Mouse (Mus musculus) lung, adult 2 months (tissue): ENCODE data around the gene Aurkb.

Experiments
- CTCF ChIP-seq: fragments of 200-500 bp; IDR thresholded peaks from 2 replicates; pipeline ENCODE4 v1.5.1; 2011; ENCODE audit warnings: mild to moderate bottlenecking, low read length, control low read depth; ENCODE audit not compliant: insufficient read depth
- POLR2A ChIP-seq: fragments of 200-500 bp; IDR thresholded peaks from 2 replicates; pipeline ENCODE4 v1.6.1; 2011; ENCODE audit warnings: low read depth, mild to moderate bottlenecking, control low read depth, low read length, borderline replicate concordance; ENCODE audit errors: extremely low read depth

DNA sequence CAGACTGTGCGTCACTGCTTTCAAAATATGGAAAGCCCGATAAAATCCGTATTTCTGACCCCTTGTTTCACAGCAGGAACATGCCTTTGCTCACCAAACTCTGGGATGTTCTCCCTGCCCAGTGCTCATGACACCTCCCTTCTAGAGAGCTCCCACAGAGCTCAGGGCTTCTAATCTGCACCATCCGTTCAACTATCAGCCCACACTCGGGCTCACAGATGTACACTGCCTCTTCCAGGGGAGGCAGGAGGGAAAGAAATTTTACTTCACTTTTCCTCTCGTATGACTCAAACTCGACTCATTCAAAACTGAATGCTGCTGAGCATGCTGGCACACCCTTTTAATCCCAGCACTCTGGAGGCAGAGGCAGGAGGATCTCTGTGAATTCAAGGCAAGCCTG, 40.3 kb upstream of the Aurkb start:
- no peak for TF ChIP-seq CTCF
- TF ChIP-seq POLR2A = no peak
